Mouse (Mus musculus): ENCODE data around the gene Ssh2. TPM values are rescaled to one million over a fixed set of nuclear protein-coding genes. Genes with fewer than 3 reads are reported as not detected.

Gene Ssh2
- total RNA-seq, 4 experiments from 2014 or later = 26.7 to 32.2 (median 30.8) TPM

DNA sequence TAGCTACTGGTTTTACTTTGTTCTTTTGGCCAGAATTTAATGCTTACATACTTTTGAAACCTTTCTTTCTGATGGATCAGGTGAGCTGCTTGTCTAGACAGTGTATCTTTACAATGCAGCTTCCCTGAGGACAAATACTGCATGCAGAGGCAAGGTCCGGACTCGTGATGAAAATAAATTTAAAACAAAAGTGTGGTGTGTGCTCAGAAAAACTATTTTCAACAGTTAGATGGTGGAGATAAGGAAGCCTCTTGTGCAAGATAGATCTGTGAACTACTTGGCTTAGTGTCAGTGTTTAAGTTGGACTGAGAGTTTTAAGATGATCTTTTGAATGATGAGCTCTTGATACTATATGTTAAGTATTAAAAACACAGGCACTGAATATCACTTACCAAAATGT is 186.4 kb downstream of the Ssh2 start:
- no peak for DNase-seq (ENCODE audit: low spot score in 2 of 2)

DNA sequence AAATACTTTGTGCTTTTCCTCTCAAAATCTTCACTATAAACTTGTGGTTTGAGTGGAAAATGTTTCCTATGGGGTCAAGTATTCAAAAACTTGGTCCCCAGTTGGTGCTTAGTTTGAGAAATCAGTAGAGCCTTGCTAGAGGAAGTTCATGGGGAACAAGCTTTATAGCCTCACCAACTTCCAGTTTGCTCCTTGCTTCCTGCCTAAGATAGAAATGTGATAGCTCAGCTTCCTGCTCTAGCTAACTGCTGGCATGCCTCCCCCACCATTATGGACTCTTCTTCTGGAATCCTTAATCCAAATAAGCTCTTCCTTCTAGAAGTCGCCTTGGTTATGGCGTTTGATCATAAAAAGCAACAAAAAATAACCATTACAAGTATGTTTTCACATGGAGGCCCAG is 190.2 kb downstream of the Ssh2 start:
- DNase-seq (ENCODE audit: low spot score in 2 of 2) = no peak

DNA sequence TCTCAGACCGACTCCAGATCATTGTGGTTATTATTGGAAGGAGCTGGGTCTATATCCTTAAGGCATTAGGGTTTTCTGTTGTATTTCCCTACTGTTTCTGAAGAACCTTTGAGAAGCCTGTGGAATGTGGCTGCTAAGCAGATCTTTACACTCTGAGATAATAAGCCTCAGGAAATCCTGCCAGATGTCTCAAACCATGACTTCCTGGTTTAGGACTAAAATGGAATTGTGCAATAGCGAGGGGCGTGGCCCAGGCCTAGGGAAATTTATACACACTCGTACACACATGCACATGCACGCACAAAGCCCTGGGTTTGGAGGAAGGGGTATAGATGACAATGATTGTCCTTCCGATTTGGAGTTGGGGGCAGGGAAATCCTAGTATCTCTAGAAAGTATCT is 193.8 kb downstream of the Ssh2 start:
- peak in 1 of 2 experiments; percentile 9 for DNase-seq (ENCODE audit: low spot score in 2 of 2)

DNA sequence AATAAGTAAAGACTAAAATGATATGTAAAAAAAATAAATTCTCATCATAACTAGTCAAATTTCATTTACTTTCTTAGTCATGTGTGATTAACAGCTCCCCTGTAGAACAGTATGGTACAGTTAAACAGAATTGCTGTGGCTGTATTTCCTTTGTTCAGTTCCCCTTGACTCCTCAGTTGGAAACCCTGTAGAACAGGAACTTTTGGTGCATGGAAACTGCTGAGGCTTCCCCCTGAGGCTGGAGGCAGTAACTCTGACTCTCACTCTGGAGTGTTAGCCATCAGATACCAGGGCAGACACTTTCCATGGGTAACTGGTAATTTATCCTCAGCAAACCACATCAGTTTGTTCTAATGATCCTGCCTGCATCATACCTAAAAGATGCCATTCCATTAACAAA is 195.2 kb downstream of the Ssh2 start:
- DNase-seq (ENCODE audit: low spot score in 2 of 2) = no peak

DNA sequence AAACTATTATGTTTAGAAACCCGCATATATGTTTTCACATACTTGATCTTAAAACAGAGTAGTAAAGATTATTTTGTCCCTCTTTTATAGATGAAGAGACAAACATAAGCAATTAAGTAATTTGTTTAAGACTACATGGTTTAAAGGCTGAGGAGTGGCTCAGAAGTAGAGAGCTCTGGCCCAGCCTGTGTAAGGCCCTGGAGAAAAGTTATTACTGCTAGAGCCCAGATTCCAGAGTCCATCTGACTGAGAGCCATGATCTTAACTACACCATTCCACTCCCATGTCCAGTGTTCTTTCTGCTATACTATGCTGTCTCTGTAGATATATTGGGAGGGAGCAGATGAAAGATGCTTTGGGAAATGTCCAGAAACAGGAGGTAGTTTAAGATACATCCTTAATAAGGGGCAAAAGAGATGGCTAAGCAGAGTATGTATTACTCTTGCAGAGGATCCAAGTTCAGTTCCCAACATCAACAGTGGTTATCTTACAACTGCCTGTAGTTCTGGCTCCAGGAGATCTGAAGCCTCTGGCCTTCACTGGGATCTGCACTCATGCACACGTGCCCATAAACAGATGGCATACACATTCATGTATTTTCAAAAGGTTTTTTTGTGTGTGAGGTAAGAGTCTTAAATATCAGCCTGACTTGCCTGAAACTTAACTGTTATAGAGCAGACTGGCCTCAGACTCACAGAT is 198.2 kb downstream of the Ssh2 start:
- DNase-seq (ENCODE audit: low spot score in 2 of 2) = no peak

DNA sequence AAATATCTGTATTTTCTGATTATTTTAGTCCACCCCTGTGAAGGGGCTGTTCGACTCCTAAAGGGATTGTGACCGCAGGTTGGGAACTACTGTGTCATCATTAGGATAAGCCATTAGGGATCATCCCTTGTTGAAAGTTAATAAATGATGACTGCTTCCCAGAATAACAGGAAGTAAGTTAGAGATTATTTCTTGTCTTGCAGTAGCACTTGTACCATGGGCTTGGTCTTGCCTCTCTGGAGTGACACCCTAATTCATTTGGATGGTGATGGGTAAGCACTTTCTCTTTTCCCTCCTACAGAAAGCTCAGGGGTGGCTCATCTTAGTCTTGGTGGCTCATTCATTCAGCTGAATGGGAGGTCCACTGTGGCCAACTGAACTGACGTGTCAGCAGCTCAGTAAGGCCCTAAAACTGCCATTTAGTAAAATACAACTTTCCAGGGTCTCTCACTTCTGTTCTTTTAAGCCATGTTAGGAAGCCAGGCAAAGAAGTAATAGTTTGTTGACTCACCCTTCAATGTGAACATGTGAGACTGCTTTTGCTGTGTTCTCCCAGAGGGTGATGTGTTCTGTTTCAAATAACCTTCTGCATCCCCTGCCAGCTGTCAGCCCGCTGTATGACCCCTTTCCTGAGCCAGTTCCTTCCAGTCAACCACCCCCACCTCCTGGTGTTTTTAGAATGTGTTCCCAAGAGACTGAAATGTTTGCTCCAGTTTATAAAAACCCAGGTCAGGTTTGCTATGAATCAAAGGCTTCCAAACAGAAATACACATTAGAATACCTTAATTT is 200.3 kb downstream of the Ssh2 start:
- DNase-seq (ENCODE audit: low spot score in 2 of 2) = no peak

DNA sequence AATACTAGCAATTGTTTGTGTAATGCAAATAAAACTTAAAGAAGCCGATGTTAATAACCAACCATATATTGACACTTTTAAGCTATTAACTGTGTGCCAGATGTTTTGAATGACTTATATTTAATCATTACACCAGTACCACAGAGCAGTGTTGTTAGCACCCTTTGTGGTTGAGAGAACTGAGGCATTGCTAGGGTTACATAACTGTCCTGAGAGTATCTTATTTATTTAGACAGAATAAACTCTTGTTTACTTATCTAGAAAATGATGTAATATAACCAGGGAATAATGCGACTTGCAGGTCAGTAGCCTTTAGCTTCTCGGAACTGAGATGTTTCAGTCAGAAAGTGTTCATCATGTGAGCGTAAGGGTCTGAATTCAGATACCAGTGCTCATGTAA is 201.9 kb downstream of the Ssh2 start:
- no peak for DNase-seq (ENCODE audit: low spot score in 2 of 2)

DNA sequence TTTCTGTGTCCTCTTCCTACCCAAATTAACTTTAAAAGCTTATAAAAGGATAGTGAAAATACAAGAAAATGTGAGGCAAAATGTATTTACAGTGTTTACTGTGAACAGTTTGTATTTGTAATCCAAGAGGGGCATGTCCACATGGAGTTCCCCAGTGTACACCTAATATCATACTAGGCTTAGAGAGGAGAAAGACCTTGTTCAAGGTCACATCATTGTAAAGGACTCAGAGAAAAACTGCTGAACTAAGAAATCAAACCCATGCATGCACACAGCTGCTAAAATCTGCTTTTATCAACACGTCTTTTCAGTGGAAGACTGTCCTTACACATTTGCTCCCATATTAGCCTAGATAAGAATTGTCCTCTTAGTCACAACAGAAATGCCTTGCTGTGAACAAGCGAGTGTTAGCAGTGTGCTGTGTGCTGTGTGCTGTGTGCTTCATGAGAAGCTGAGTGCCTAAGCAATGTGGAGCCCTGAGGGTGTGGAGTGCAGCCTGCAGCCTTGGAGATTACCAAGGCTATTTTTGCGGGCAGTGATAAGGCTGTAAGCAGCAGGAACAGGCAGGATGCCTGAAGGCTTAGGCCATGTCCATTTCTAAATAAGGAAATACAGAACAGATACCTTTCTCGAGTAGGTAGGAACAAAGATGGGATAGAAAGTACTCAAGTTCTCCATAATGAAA is 207.2 kb downstream of the Ssh2 start:
- DNase-seq (ENCODE audit: low spot score in 2 of 2) = no peak

DNA sequence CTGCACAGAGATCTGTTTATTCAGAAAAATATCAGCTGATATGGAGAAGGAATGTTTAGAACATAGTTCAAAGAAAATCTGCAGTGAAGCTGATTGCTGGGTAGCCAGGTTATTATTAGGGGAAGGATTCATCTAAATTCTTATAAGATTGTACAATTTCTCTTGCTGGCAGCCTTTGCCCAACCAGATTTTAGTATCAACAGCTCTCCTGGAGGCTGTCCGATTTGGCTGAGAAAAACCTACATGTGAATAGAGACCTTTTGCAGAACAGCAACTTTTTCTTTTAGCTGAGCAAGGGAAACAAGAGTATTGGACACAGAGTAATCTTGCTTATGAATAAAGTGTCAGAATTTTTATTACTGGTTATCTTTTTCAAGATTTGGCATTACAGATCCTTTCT is 212.4 kb downstream of the Ssh2 start:
- no peak for DNase-seq (ENCODE audit: low spot score in 2 of 2)

DNA sequence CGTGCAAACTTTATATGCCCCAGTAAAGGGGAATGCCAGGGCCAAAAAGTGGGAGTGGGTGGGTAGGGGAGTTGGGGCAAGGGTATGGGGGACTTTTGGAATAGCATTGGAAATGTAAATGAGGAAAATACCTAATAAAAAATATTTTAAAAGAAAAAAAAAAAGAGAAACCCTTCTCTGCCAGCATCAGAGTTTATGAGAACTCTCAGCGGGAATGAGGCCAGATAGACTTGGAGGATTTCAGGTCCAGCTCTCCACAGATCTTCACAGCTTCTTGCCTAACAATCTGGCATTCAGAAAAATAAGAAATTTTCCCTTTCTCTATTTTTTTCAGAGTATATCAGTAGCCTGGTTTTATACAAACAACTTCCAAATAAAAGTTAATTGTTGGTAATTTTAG is 220.9 kb downstream of the Ssh2 start:
- DNase-seq (ENCODE audit: low spot score in 2 of 2) = no peak

DNA sequence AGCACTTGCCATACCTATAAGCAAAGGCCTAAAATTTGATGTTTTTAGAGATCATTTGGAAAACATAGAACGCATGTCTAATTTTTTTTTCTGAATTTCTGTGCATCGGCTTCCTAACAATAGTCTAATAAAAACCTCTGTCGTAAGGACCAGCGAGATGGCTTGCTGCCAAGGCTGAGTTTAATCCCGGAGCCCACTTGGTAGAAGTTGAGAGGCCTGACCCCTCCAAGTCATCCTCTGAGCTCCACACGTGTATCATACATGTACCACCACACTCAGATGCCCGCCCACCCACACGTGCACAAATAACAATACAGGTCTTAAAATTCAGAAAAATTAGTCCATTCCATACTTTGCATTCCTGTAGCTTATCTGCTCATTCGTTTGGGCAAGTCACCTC is 224.0 kb downstream of the Ssh2 start:
- no peak for DNase-seq (ENCODE audit: low spot score in 2 of 2)

DNA sequence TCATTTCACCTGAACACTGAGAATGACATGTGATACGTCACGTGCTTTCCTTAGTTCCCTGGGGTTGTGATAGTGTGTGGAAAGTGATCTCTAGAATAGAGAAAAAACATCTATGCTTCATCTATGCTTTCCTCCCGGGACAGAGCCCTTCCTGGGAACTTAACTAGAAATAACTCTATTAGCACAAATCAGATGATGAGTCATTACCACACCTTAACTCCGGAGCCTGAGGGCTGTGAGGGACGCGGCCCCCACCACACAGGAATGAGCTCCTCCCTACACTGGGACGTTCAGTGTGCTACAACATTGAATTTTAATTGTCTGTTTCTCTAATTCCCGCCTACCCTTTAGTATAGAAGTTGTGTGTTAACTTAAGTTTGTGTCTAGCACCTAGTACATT is 224.9 kb downstream of the Ssh2 start:
- DNase-seq (ENCODE audit: low spot score in 2 of 2) = no peak

DNA sequence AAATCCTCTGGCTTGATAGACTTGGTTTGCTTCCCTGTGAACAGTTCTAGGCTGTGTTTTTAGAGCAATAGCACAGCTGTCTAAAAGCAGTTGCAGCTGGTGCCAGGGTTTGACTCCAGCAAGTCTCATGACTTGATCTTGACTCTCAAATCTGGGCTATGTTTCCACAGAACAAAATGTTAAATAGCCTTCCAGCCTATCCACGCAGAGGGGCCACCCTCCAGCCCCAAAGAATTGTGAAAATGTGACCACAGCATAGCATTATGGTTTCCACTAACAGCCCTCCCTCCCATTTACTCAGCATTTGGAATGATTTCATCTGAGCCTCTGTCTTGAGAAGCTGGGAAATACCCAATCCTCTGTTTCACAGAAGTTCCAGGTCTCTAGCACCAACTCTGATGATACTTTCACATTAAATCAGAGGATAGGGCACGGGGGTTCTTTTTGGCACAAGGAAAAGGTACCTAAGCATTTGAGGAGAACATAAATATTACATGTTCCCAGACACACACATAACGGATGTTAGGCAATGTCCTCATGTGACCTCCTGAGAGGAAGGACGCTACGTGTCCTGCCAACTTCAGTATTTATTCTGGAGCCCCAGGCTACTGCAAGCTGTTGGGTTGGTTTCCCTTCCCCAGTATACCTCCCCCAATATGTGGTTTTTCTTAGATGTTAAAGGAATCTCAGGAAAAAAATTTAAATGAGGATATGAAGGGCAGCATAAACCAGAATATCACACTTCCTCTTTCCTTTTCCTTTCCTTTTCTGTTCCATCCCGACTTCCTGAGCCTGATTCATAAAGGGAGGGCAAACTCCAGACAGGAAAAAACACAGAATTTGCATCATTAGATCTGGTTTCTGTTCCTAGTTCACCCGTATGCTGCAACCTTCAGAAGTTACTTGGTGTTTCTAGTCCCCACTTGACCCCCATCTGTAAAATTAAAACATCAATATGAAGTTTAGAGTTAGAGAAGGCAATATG is 226.4 kb downstream of the Ssh2 start:
- DNase-seq (ENCODE audit: low spot score in 2 of 2) = no peak

DNA sequence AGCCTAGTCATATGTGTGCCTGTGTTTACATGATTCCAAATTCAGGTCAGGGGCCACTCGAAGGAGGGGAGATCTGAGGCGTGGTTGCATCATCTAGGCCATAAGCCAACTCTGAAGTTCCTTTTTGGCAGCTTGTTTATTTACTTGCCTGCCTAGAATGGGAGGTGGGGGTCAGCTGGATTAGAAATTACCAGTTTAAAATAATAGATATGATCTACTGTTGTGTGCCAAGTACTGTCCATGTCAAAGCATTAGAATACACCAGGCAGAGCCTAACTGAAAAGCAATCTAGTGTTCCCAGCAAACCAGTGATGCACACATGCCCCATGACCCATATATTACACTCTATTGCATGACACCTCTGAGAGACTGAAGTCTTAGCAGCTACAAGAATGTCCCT is 228.9 kb downstream of the Ssh2 start:
- no peak for DNase-seq (ENCODE audit: low spot score in 2 of 2)

DNA sequence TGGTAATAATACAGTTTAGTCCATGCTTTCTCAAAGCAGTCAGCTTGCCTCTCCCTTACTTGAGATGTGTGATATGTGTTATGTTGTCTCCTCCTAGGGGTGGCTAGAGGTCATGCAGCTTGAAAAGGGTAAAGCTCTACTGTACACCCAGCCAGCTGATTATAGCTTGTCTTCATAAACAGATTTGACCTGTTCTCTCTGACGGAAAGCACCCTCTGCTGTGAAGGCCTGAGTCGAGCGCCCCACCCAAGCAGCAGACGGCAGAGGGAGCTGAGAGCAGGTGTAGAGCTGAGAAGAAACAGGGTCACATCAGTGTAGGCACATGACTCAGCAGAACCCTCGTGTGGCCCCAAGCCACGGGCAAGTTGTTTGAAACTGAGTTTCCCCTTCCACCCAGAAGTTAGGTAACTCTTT is 230.5 kb downstream of the Ssh2 start:
- no peak for DNase-seq (ENCODE audit: low spot score in 2 of 2)

DNA sequence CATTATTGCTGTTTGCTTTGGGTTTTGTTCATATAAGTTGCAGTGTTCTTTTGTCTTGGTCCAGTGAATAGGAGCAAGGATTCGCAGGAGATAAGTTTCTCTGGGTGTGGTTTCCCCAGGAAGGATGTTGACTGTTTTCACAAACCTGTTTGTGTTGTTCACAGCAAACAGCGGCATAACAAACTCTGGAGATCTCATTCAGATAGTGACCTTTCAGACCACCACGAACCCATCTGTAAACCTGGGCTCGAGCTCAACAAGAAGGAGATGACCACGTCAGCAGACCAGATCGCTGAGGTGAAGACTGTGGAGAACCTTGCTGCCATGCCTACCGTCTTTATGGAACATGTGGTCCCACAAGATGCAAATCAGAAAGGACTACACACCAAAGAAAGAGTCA is 233.1 kb downstream of the Ssh2 start:
- no peak for DNase-seq (ENCODE audit: low spot score in 2 of 2)

DNA sequence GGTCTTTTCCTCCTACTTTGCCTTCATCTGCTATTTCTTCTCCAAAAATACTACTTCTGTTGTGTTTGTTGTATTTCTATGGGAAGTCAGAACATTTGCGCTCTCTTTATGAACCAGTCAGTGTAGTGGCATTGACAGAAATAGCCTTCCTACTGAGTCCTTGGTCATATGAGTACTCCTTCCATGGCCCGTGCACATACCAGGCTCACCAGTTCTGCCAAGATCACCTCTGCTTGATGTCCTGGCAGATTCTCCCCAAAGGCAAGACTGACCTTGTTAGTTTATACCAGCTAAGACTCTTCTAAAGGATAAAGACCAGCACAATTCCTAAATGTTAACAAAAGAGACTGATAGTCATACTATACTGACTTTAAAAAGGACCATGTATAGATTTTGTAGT is 235.6 kb downstream of the Ssh2 start:
- DNase-seq (ENCODE audit: low spot score in 2 of 2) = no peak

DNA sequence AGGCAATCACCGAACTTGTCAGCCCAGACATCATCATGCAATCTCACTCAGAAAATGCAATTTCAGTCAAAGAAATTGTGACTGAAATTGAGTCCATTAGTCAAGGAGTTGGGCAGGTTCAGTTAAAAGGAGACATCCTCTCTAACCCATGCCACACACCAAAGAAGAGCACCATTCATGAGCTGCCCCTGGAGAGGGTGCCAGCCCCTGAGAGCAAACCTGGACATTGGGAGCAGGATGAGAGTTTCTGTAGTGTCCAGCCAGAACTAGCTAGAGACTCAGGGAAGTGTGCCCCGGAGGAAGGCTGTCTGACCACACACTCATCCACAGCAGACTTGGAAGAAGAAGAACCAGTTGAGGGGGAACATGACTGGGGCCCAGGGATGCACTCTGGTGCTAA is 237.3 kb downstream of the Ssh2 start:
- no peak for DNase-seq (ENCODE audit: low spot score in 2 of 2)

DNA sequence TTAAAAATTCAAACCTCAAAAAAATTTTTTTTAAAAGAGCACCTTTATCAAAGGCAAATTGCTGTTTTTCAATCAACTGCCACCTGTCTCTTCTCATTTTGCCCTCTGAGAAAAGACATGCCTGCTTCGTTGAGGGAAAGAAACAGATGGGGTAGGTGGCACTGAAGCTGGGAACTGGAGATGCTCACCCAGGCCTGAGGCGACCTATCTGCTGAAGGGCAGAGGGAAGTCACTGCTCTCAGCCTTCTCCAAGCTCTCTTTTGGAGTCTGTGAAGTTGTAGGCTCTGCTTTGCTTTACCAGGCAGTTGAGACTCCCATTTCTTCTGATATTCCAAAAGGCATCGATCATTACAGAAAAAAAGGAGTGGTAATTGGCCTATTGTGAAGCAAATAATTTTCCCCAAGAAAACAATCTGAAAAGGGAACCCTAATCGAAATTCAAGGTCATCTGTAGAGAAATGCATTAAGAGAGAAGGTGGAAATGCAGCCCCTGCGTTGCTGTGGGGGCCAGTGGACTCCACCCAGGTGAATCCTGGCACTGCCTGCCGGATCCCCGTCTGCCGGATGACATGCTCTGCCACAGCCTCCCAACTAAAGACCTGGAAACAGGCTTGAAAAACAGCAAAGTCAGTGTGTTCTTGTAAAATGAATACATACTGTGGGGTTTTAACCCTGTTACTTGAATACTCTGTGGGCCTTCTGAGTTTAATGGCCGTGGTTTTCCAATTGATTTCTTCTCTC is 239.9 kb downstream of the Ssh2 start:
- no peak for DNase-seq (ENCODE audit: low spot score in 2 of 2)

DNA sequence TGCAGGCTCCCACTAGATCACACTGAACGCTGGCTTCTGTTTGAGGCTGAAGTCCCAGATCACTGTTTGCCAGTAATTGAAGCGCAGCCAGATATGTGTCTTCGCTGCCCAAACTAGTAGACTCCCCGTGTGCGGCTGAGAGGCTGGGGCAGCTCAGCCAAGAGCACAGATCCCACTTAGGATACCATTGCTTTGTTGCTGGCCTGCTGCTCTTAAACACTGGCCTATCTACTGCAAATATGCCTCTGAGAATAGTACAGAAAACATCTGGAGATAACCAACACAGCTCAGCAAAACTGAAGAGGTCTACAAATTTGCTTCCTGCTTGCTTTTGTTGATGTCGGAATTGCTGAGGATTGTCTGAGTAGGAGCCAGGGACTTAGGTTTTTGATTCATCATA is 240.8 kb downstream of the Ssh2 start:
- no peak for DNase-seq (ENCODE audit: low spot score in 2 of 2)

DNA sequence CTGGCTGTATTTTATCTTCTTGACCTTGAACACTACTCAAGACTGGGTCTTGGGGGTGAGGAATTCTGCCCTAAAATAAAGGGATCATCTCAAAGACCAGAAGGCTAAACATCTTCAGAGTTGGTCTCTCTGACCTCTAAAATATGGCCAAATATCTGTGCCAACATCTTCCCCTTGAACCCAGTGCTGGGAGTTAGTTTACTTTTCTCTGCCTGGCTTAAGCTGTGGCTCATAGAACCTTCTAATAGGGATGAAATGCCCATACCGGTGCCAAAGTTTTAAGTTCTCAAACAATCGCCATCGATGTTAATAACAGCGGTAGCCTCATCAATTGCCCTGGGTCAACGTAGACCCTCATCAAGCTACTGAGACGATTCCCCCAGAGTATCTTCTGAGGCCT is 245.8 kb downstream of the Ssh2 start:
- DNase-seq (ENCODE audit: low spot score in 2 of 2) = no peak

All from left cerebral cortex, adult 8-10 months (tissue).